Mouse (Mus musculus): ENCODE data around the gene Prss42.

- no peak for TF ChIP-seq CTCF (IDR thresholded peaks at IDR 0.05; ENCODE audit: extremely low read depth, insufficient read depth, insufficient read length, insufficient replicate concordance)
- no peak for TF ChIP-seq POLR2A (IDR thresholded peaks at IDR 0.05; ENCODE audit: low read depth, low read length)
Measured at GRCm38 (mm10) chr9:110783611-110784010, 14.4 kb upstream of the Prss42 start.

All from spleen, adult 2 months (tissue).